Mouse (Mus musculus) cerebellum, adult (tissue): ENCODE results near the gene Por.

Experiments used
- ATAC-seq: cut with Nextera tagmentation; 2 replicates; pipeline ENCODE4 v1.9.2; 2017; ENCODE audit warnings: mild to moderate bottlenecking, moderate library complexity, mixed read lengths; ENCODE audit not compliant: insufficient number of reproducible peaks, low FRiP score, low TSS enrichment

The Por gene

GRCm38 (mm10) chr5:135693281-135693853, 23.5 kb downstream of the Por start:
- ATAC-seq = no peak

GRCm38 (mm10) chr5:135695277-135695721, 25.5 kb downstream of the Por start:
- ATAC-seq = no peak

DNA sequence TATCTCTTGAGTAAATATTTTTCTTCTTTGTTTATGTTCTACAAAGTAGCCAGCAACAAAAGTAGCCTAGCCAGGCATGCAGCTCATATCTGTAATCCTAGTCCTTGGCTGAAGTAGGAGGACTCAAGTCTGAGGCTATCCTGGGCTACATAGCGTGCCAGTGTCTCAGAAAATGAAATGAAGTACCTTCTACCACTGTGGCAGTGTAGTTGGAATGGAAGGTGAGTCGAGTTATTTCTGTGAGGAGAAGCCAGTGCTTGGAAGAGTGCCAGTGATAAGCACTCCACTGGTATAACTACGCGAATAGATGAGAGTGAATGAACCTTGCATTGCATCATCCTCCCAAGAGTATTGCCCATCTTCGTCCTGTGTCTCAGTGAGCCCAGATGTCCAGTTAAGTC, 27.9 kb downstream of the Por start:
- ATAC-seq = no peak

GRCm38 (mm10) chr5:135701601-135702000, 31.8 kb downstream of the Por start:
- no peak for ATAC-seq

GRCm38 (mm10) chr5:135702190-135702589, 32.4 kb downstream of the Por start:
- no peak for ATAC-seq

DNA sequence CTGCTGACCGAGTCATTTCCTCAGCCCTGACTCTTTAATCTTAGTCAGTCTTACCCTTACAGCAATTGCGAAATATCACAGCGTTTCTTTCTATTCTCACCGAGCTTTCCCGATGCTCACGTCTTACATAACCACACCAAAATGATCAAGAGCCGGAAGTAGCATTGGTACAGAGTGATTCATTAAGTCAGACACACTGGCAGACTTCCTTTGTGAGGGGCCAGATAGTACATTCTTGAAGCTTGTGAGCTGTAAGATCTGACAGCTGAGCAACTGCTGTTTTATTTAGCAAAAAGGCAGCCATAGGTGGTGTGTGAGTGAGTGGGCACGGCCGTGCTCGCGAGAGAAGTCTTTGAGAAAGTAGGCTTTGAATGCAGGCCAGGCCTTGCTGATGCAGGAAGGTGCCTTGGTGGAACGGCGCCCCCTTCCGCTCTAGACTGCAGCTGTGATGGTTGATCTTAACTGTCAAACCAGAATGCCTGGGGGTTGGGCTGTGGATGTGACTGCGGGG, 32.9 kb downstream of the Por start:
- ATAC-seq = no peak

- ATAC-seq = no peak
Observed at GRCm38 (mm10) chr5:135703431-135703830, 33.6 kb downstream of the Por start.

DNA sequence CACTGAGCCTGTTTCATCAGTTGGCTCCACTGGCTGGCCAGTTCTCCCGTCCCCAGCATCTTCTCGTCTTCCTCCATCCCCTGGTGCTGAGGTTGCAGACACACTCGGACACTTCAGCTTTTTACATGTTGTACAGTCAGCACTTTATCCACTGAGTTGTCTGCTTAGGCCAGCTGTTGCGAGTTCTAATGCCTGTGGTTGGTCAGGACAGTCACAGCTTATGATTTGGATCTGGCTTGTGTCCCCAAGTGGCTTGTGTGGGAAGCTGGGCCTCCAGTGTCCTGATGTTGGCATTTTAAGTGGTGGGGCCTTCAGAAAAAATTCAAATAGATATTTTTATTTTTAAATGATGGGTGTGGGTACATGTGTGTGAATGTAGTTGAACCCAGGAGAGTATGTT, 35.5 kb downstream of the Por start:
- no peak for ATAC-seq

- ATAC-seq = no peak
Observed at GRCm38 (mm10) chr5:135707039-135707438, 37.2 kb downstream of the Por start.

DNA sequence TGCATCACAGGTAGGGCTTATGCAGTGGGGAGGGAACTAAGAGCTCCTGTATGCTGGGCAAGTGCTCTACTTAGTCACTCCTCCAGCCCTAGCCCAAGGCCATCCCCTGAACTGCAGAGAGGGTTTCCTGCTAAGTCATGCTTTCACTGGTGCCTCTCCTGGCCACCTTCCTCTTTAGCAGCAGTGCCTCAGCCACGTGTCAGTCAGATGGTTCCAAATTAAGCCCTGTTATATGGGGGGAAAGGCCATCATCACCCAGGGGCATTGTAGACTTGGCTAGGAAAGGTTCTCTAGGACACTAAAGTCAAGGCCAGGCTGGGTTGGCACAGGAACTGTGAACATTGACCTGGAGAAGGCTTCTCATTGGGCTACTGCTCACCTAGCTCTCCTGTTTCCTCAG, 38.0 kb downstream of the Por start:
- ATAC-seq = no peak

DNA sequence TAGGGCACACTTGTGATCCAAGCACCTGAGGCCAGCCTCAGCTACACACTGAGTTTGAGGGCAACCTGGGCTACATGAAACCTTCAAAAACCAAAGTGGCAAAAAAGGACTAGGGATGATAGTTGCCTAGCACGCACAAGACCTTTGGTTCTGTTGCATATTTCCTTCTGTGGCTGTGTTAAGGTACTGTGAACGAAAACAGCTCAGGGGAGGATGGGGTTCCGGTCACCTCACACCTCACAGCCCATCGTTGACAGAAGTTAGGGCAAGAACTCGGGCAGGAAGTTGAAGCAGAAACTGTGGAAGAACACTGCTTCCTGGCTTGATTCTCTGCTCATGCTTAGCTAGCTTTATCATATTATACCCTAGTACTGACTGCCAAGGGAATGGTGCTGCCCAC, 39.9 kb downstream of the Por start:
- ATAC-seq = no peak

- no peak for ATAC-seq
Observed at GRCm38 (mm10) chr5:135710599-135711214, 40.9 kb downstream of the Por start.

DNA sequence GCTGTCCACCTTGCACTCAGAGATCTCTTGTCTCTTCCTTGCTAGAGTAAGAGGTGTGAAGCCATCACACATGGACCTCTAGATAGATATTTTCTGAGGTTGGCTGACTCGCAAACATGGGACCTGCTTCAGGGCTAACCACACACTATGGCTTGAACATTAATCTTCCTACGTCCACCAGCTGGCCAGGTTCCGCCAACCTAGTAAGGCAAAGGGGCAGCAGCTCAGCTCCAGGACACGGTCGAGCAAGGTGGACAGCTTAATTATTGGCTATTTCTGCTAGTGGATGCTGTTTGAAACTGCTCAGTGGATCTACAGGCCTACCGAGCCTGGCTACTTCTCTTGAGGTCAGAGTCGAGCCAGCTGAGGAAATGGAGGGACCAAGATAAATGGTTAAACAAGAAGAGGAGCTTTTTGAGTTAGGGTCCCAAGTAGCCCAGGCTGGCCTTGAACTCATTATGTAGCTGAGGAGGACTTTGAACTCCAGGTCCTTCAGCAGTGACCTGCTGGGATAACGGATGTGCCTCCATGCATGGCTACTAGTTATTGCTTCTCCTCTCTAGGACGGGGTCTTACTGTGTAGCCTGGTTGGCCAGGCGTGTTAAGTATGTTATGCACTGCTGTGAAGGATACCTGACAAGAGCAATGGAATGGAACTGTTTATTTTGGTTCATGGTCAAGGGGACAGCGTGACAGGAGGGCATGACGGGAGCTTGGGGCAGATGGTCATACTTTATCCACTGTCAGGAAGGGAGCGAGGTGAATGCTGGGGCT, 41.9 kb downstream of the Por start:
- ATAC-seq = no peak

GRCm38 (mm10) chr5:135712803-135713202, 43.0 kb downstream of the Por start:
- ATAC-seq = no peak

- ATAC-seq = no peak
Observed at GRCm38 (mm10) chr5:135713441-135714218, 43.8 kb downstream of the Por start.

DNA sequence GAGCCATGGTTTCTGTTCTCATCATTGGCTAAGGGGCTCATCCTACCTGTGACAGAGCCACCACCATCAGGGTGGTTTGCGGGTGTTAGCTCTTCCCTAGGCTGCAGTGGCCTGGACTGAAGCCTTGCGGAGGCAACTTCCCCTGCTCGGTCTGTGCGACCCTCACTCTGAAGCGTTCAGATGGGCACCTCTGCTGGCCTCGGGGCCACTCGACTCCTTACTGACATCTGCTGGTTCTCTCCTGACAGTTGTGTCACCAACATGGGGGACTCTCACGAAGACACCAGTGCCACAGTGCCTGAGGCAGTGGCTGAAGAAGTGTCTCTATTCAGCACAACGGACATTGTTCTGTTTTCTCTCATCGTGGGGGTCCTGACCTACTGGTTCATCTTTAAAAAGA, 45.8 kb downstream of the Por start:
- no peak for ATAC-seq

DNA sequence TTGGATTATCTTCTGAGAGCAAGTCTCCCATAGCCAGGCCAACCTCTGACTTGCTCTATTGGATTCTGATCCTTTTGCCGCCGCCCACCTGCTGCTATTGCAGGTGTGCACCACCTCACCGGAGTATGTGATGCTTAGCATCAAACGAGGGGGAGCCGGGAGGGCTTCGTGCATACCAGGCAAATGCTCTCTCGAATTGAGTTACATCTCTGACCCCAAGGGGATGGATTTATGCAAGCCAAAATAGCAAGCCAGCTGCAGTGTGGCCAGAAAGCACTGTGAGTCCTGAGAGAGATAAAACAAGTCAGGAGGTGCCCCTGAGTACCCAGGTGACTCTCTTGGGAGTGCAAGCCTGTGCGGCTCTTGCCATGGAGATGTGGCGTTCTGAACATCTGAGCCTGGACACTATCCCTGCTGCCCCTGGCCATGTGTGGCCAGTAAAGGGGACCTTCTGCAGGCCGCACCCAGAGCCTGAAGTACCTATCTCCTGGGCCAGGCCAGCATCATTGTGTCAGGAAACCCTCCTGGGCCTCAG, 49.8 kb downstream of the Por start:
- no peak for ATAC-seq

DNA sequence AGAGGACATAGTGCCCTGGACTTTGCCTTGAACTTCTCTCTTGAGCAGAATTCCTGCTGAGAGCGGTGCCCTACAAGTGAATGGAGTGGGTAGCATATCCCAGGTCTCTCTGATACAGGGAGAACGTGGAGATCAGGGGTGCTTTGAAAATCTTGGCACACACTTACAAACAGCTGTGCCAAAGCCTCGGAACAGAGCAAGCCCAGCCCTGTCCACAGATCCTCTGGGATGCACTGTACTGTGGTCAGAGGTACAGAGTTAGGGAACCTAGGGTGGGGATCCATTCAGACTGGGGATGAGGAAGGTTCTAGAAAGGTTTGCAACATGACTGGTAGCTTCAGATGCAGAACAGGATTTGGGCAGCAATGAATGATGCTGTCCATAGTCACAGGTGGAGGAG, 50.3 kb downstream of the Por start:
- ATAC-seq = no peak

GRCm38 (mm10) chr5:135721076-135721475, 51.2 kb downstream of the Por start:
- ATAC-seq = no peak

- ATAC-seq = no peak
Observed at GRCm38 (mm10) chr5:135722121-135722520, 52.3 kb downstream of the Por start.
